Mouse (Mus musculus): ENCODE data around the gene Olfr1502. TPM values are rescaled to one million over a fixed set of nuclear protein-coding genes. Genes with fewer than 3 reads are reported as not detected.

Gene Olfr1502
- not detected for polyA plus RNA-seq (2014; fragmentation: Illumina TruSeq; extraction: RNeasy Lipid Tissue Mini Kit (QIAGEN cat#74804); ENCODE audit: low replicate concordance)

GRCm38 (mm10) chr19:13861495-13861894, at the start of gene Olfr1502:
Gene Olfr1502, plus strand, starts transcription at chr19:13861795.

GRCm38 (mm10) chr19:13819347-13819746, 42.2 kb upstream of the Olfr1502 start, which contains the start of gene Olfr1499:
Gene Olfr1499, minus strand, starts transcription at chr19:13819447.

GRCm38 (mm10) chr19:13830388-13830787, 31.2 kb upstream of the Olfr1502 start, which contains the start of gene Olfr1500:
Gene Olfr1500, minus strand, starts transcription at chr19:13830488.

GRCm38 (mm10) chr19:13850592-13850991, 11.0 kb upstream of the Olfr1502 start, which contains the start of gene Olfr1501:
Gene Olfr1501, minus strand, starts transcription at chr19:13850692.

GRCm38 (mm10) chr19:13897828-13898227, 36.2 kb downstream of the Olfr1502 start, which contains the start of gene Olfr1504:
Gene Olfr1504, minus strand, starts transcription at chr19:13897928.

Other genes starting within 250 kb of the Olfr1502 start
- gene Olfr1487, start 244.4 kb upstream of the Olfr1502 start, polyA plus RNA-seq (2014; fragmentation: Illumina TruSeq; extraction: RNeasy Lipid Tissue Mini Kit (QIAGEN cat#74804); ENCODE audit: low replicate concordance) = not detected
- not detected for gene Olfr1489, start 230.2 kb upstream of the Olfr1502 start, polyA plus RNA-seq (2014; fragmentation: Illumina TruSeq; extraction: RNeasy Lipid Tissue Mini Kit (QIAGEN cat#74804); ENCODE audit: low replicate concordance)
- gene Olfr1490, start 210.7 kb upstream of the Olfr1502 start, polyA plus RNA-seq (2014; fragmentation: Illumina TruSeq; extraction: RNeasy Lipid Tissue Mini Kit (QIAGEN cat#74804); ENCODE audit: low replicate concordance) = not detected
- gene Olfr1491, start 164.5 kb upstream of the Olfr1502 start, polyA plus RNA-seq (2014; fragmentation: Illumina TruSeq; extraction: RNeasy Lipid Tissue Mini Kit (QIAGEN cat#74804); ENCODE audit: low replicate concordance) = not detected
- gene Olfr1493-ps1, start 138.5 kb upstream of the Olfr1502 start, polyA plus RNA-seq (2014; fragmentation: Illumina TruSeq; extraction: RNeasy Lipid Tissue Mini Kit (QIAGEN cat#74804); ENCODE audit: low replicate concordance) = not detected
- not detected for gene Olfr1494, start 122.1 kb upstream of the Olfr1502 start, polyA plus RNA-seq (2014; fragmentation: Illumina TruSeq; extraction: RNeasy Lipid Tissue Mini Kit (QIAGEN cat#74804); ENCODE audit: low replicate concordance)
- gene Olfr1495, start 97.2 kb upstream of the Olfr1502 start, polyA plus RNA-seq (2014; fragmentation: Illumina TruSeq; extraction: RNeasy Lipid Tissue Mini Kit (QIAGEN cat#74804); ENCODE audit: low replicate concordance) = not detected
- gene Olfr1496, start 83.9 kb upstream of the Olfr1502 start, polyA plus RNA-seq (2014; fragmentation: Illumina TruSeq; extraction: RNeasy Lipid Tissue Mini Kit (QIAGEN cat#74804); ENCODE audit: low replicate concordance) = not detected
- not detected for gene Olfr1497, start 63.6 kb upstream of the Olfr1502 start, polyA plus RNA-seq (2014; fragmentation: Illumina TruSeq; extraction: RNeasy Lipid Tissue Mini Kit (QIAGEN cat#74804); ENCODE audit: low replicate concordance)
- not detected for gene Olfr1499, start 42.3 kb upstream of the Olfr1502 start, polyA plus RNA-seq (2014; fragmentation: Illumina TruSeq; extraction: RNeasy Lipid Tissue Mini Kit (QIAGEN cat#74804); ENCODE audit: low replicate concordance)
- gene Olfr1500, start 31.3 kb upstream of the Olfr1502 start, polyA plus RNA-seq (2014; fragmentation: Illumina TruSeq; extraction: RNeasy Lipid Tissue Mini Kit (QIAGEN cat#74804); ENCODE audit: low replicate concordance) = not detected
- gene Olfr1501, start 11.1 kb upstream of the Olfr1502 start, polyA plus RNA-seq (2014; fragmentation: Illumina TruSeq; extraction: RNeasy Lipid Tissue Mini Kit (QIAGEN cat#74804); ENCODE audit: low replicate concordance) = not detected
- gene Olfr1504, start 36.1 kb downstream of the Olfr1502 start, polyA plus RNA-seq (2014; fragmentation: Illumina TruSeq; extraction: RNeasy Lipid Tissue Mini Kit (QIAGEN cat#74804); ENCODE audit: low replicate concordance) = not detected
- gene Olfr1505, start 51.7 kb downstream of the Olfr1502 start, polyA plus RNA-seq (2014; fragmentation: Illumina TruSeq; extraction: RNeasy Lipid Tissue Mini Kit (QIAGEN cat#74804); ENCODE audit: low replicate concordance) = not detected

Data from small intestine, adult 10 weeks (tissue).